Mouse (Mus musculus) T-helper 2 cell (primary cell): Measurements from ENCODE around the gene Ehbp1.

ENCODE experiments used
- in situ Hi-C: fragments of 300-600 bp; cut with MboI, MseI; formaldehyde crosslinking; loops from one replicate; pipeline ENCODE4 v1.15.1; 2025; ENCODE audit warnings: high pct_unique_total_duplicates

The Ehbp1 gene

DNA sequence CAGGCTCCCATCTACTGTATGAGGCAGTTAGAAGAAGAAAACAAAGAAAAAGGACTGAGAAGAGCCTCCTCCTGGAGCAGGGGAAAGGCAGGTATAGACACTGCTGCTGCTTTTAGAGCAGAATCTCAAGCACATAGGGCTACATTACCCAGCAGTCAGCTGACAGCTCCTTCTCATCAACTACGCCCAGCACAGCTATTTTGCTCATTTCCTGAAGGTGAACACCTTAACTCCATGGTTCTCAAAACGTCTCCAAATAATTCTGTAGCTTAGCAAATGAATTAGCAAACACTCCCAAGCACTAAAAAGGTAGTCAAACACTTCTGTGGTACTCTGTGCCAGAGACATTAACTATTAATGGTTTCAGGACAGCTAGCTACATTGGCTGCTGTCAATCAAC lies 278.7 kb downstream of the Ehbp1 start:
- in situ Hi-C loops: loop anchor here (25.0 kb wide), 1 partner anchor 1201 kb away; no protein-coding TSS in a partner anchor

GRCm38 (mm10) chr11:22061660-22062059 lies 280.4 kb downstream of the Ehbp1 start:
- in situ Hi-C loops: loop anchor here (25.0 kb wide), 1 partner anchor 1199 kb away; no protein-coding TSS in a partner anchor

- in situ Hi-C loops: loop anchor here (25.0 kb wide), 1 partner anchor 1195 kb away; no protein-coding TSS in a partner anchor
Observed at GRCm38 (mm10) chr11:22057538-22057937, 284.6 kb downstream of the Ehbp1 start.

GRCm38 (mm10) chr11:22055908-22056307 lies 286.2 kb downstream of the Ehbp1 start:
- in situ Hi-C loops: loop anchor here (25.0 kb wide), 1 partner anchor 1194 kb away; no protein-coding TSS in a partner anchor

GRCm38 (mm10) chr11:22053034-22053668 lies 288.9 kb downstream of the Ehbp1 start:
- in situ Hi-C loops: loop anchor here (25.0 kb wide), 1 partner anchor 1191 kb away; no protein-coding TSS in a partner anchor

- in situ Hi-C loops: loop anchor here (25.0 kb wide), 1 partner anchor 1189 kb away; no protein-coding TSS in a partner anchor
Observed at GRCm38 (mm10) chr11:22050864-22051263, 291.2 kb downstream of the Ehbp1 start.

GRCm38 (mm10) chr11:22039854-22040426 lies 302.2 kb downstream of the Ehbp1 start:
- in situ Hi-C loops: loop anchor here (10.0 kb wide), 1 partner anchor 455 kb away; no protein-coding TSS in a partner anchor

GRCm38 (mm10) chr11:22034564-22035105 lies 307.5 kb downstream of the Ehbp1 start:
- in situ Hi-C loops: loop anchor here (10.0 kb wide), 1 partner anchor 460 kb away; no protein-coding TSS in a partner anchor

- in situ Hi-C loops: loop anchor here (10.0 kb wide), 1 partner anchor 461 kb away; no protein-coding TSS in a partner anchor
Observed at GRCm38 (mm10) chr11:22033582-22033981, 308.5 kb downstream of the Ehbp1 start.

GRCm38 (mm10) chr11:22020602-22021001 lies 321.5 kb downstream of the Ehbp1 start:
- in situ Hi-C loops: loop anchor here (10.0 to 25.0 kb wide), 2 partner anchors 592 to 1224 kb away; no protein-coding TSS in a partner anchor

DNA sequence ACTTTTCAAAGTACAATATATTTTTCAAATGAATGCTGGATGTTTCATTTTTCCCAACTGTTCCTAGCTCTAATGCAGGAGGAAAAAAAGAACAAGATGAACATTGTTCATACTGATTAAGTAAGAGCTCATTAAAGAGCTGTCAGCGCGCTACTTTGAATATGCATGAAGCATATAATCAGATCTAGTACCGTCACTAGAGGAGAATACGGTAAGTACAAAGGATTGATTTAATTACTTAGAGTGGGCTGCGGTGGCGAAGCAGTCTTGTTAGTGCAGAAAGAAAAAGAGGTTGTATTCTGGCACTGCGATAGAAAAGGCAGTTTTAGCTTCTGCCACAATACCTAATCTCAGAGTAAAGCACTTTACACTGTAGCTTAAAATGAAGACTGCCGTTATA lies 324.6 kb downstream of the Ehbp1 start:
- in situ Hi-C loops: loop anchor here (25.0 kb wide), 1 partner anchor 595 kb away; no protein-coding TSS in a partner anchor

DNA sequence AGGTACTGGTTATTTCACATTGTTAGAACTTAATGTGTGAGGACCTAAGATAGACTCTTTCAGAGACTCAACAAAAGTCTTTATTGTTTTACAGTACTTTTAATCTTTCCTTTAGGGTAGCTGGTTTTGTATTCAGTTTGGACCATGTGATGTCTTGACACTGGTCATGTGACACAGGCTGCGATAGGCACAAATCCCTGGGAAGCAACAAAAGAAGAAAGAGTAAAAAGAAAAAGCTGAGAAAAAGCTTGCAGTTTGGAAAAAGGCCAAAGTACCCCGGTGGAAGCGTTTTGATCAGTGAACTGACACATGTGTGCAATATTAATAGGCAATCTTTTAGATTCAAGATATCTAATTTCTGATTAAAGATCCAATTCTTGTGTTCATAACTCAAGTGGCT lies 325.8 kb downstream of the Ehbp1 start:
- in situ Hi-C loops: loop anchor here (25.0 kb wide), 1 partner anchor 596 kb away; no protein-coding TSS in a partner anchor

GRCm38 (mm10) chr11:22008817-22009216 lies 333.3 kb downstream of the Ehbp1 start:
- in situ Hi-C loops: loop anchor here (25.0 kb wide), 1 partner anchor 603 kb away; no protein-coding TSS in a partner anchor

DNA sequence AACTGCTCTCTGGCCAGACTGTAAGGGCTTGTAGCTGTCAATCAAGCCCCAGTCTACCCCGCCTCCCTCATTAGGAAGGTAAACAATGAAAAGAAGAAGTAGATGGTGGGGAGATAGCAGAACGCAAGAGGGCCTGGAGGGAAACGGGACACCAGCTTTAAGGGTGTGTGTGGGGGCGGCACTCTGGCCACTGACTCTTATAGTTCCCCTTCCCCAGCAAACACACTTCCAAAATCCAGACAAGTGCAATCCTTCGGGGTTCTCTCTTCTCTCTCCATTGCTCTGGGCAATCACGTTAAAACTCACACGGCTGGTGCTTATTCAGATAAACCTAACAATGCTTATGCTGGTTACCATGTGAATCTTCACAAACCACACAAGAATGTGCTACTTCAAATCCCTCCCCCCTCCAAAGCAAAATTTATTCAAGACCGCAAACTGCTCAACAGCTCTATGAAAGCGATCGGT lies 333.9 kb downstream of the Ehbp1 start:
- in situ Hi-C loops: loop anchor here (25.0 kb wide), 1 partner anchor 604 kb away; no protein-coding TSS in a partner anchor

- in situ Hi-C loops: loop anchor here (25.0 kb wide), 1 partner anchor 605 kb away; no protein-coding TSS in a partner anchor
Observed at GRCm38 (mm10) chr11:22007781-22008110, 334.3 kb downstream of the Ehbp1 start.

DNA sequence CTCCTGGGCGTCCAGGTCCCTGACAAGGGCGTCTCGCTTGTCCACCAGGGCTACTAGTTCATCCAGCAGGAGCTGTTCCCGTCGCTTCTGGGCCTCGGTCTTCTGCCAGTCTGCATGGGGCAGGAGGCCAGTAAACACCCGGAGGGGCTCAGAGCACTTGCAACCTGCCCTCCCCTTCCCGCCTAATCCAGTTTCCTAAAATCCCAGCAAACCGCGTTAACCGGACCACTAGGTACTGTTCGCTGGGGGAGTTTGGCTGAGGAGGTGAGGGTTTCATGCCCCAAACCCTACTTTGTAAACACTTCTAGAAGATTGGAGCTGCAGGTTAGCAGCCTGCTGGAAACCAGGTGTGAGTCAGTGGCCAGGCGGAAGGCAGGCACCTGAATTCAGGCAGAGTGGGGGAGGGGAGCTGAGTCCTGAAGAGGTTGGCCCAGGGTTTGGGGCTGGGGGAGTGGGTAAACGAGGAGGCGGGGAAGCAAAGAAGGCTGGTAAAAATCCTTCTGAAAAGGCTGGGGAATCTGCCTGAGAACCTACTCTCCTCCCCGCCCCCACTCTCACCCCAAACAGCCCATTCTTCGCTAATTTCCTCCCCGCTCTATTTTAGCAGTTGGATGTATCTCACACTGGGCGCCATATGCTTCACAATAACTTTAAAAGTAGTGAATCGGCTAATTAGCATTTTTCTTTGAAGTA lies 334.9 kb downstream of the Ehbp1 start:
- in situ Hi-C loops: loop anchor here (25.0 kb wide), 1 partner anchor 605 kb away; no protein-coding TSS in a partner anchor

GRCm38 (mm10) chr11:22006471-22007087 lies 335.5 kb downstream of the Ehbp1 start:
- in situ Hi-C loops: loop anchor here (25.0 kb wide), 1 partner anchor 606 kb away; no protein-coding TSS in a partner anchor

GRCm38 (mm10) chr11:22005281-22005870 lies 336.7 kb downstream of the Ehbp1 start:
- in situ Hi-C loops: loop anchor here (25.0 kb wide), 1 partner anchor 607 kb away; no protein-coding TSS in a partner anchor

- in situ Hi-C loops: loop anchor here (25.0 kb wide), 1 partner anchor 608 kb away; no protein-coding TSS in a partner anchor
Observed at GRCm38 (mm10) chr11:22004331-22004841, 337.7 kb downstream of the Ehbp1 start.
